Mouse (Mus musculus): ENCODE data around the gene Atox1. TPM values are rescaled to one million over a fixed set of nuclear protein-coding genes. Genes with fewer than 3 reads are reported as not detected.
"Not testable (repeated sequence)": the region's sequence is repeated elsewhere in the genome, so short reads cannot be mapped to it uniquely, and the experiment has no call there.

The Atox1 gene
- polyA plus RNA-seq, 1 experiment from 2014 or later = 340 TPM

GRCm38 (mm10) chr11:55419296-55419677 is 41.8 kb downstream of the Atox1 start:
- Histone ChIP-seq H3K9me3 (ENCODE audit: control insufficient read depth, low read length) (no peaks in the 10 kb centered on the region), H3K4me3 (replicated peaks; ENCODE audit: low read length) (peak overlapping the region; percentile 35), H3K9ac (peak overlapping the region; percentile 60), H3K27me3 (ENCODE audit: control insufficient read depth, insufficient read depth, low read length) (no peaks in the 10 kb centered on the region), H3K27ac (peak overlapping the region; percentile 68), H3K4me1 (replicated peaks; ENCODE audit: control insufficient read depth, insufficient read depth, low read length) (peaks cover 7% of the 10 kb centered on the region), H3K36me3 (replicated peaks; ENCODE audit: control insufficient read depth, insufficient read depth) (no peaks in the 10 kb centered on the region), H3K4me2 (replicated peaks) (peak overlapping the region; percentile 42)
- DNase-seq (ENCODE audit: low spot score) (no peak), ATAC-seq (ENCODE audit: low FRiP score) (no peak)
- 2% methylated on average over 4 of the region's 4 CpGs for WGBS

- peak overlapping the region; percentile 35 for H3K4me3 ChIP-seq (replicated peaks; ENCODE audit: low read length)
- peak overlapping the region; percentile 42 for H3K4me2 ChIP-seq (replicated peaks)
- no peaks in the 10 kb centered on the region for H3K9me3 ChIP-seq (ENCODE audit: control insufficient read depth, low read length)
- peak overlapping the region; percentile 68; the same call in 1 of the 2 replicates for H3K27ac ChIP-seq
- H3K36me3 ChIP-seq (replicated peaks; ENCODE audit: control insufficient read depth, insufficient read depth) = no peaks in the 10 kb centered on the region
- no peak for ATAC-seq (ENCODE audit: low FRiP score)
- H3K27me3 ChIP-seq (ENCODE audit: control insufficient read depth, insufficient read depth, low read length) = no peaks in the 10 kb centered on the region
- peaks cover 3% of the 10 kb centered on the region for H3K4me1 ChIP-seq (replicated peaks; ENCODE audit: control insufficient read depth, insufficient read depth, low read length)
- H3K9ac ChIP-seq = peak overlapping the region; percentile 60
- DNase-seq (ENCODE audit: low spot score) = no peak
- WGBS = 17% methylated on average over 3 of the region's 3 CpGs
Measured at GRCm38 (mm10) chr11:55418704-55419061, 42.4 kb downstream of the Atox1 start.

GRCm38 (mm10) chr11:55417898-55418703 is 42.9 kb downstream of the Atox1 start:
- peak overlapping the region; percentile 60 for H3K9ac ChIP-seq
- no peaks in the 10 kb centered on the region for H3K9me3 ChIP-seq (ENCODE audit: control insufficient read depth, low read length)
- H3K27me3 ChIP-seq (ENCODE audit: control insufficient read depth, insufficient read depth, low read length) = no peaks in the 10 kb centered on the region
- WGBS = under 1% methylated on average over 24 of the region's 24 CpGs
- H3K4me3 ChIP-seq (replicated peaks; ENCODE audit: low read length) = peak overlapping the region; percentile 35
- DNase-seq (ENCODE audit: low spot score) = peak; percentile 57
- ATAC-seq (ENCODE audit: low FRiP score) = peak; percentile 74
- peak overlapping the region; percentile 67 for H3K27ac ChIP-seq
- H3K36me3 ChIP-seq (replicated peaks; ENCODE audit: control insufficient read depth, insufficient read depth) = no peaks in the 10 kb centered on the region
- no peaks in the 10 kb centered on the region; the same call in 1 of the 2 replicates for H3K4me1 ChIP-seq (replicated peaks; ENCODE audit: control insufficient read depth, insufficient read depth, low read length)
- H3K4me2 ChIP-seq (replicated peaks) = peak overlapping the region; percentile 42

- Histone ChIP-seq H3K4me2 (replicated peaks) (peak overlapping the region; percentile 8; the same call in 1 of the 2 replicates), H3K36me3 (replicated peaks; ENCODE audit: control insufficient read depth, insufficient read depth) (no peaks in the 10 kb centered on the region), H3K9me3 (ENCODE audit: control insufficient read depth, low read length) (no peaks in the 10 kb centered on the region), H3K27me3 (ENCODE audit: control insufficient read depth, insufficient read depth, low read length) (no peaks in the 10 kb centered on the region), H3K4me3 (replicated peaks; ENCODE audit: low read length) (no peak overlapping the region), H3K9ac (no peak overlapping the region), H3K4me1 (replicated peaks; ENCODE audit: control insufficient read depth, insufficient read depth, low read length) (no peaks in the 10 kb centered on the region; the same call in 1 of the 2 replicates), H3K27ac (no peak overlapping the region)
- DNase-seq (ENCODE audit: low spot score) (no peak), ATAC-seq (ENCODE audit: low FRiP score) (no peak)
- WGBS = 68% methylated on average over 6 of the region's 6 CpGs
Measured at GRCm38 (mm10) chr11:55416609-55417265, 44.3 kb downstream of the Atox1 start.

GRCm38 (mm10) chr11:55415731-55416130 is 45.3 kb downstream of the Atox1 start:
- not testable (repeated sequence) for H3K4me1 ChIP-seq (replicated peaks; ENCODE audit: control insufficient read depth, insufficient read depth, low read length); H3K4me3 ChIP-seq (replicated peaks; ENCODE audit: low read length); H3K27ac ChIP-seq; H3K9ac ChIP-seq; H3K4me2 ChIP-seq (replicated peaks); H3K36me3 ChIP-seq (replicated peaks; ENCODE audit: control insufficient read depth, insufficient read depth); ATAC-seq (ENCODE audit: low FRiP score); H3K27me3 ChIP-seq (ENCODE audit: control insufficient read depth, insufficient read depth, low read length); DNase-seq (ENCODE audit: low spot score); H3K9me3 ChIP-seq (ENCODE audit: control insufficient read depth, low read length)
- 92% methylated on average over 6 of the region's 6 CpGs for WGBS

GRCm38 (mm10) chr11:55415036-55415704 is 45.9 kb downstream of the Atox1 start:
- 74% methylated on average over 9 of the region's 9 CpGs for WGBS
- Histone ChIP-seq H3K9ac (no peak overlapping the region), H3K4me1 (replicated peaks; ENCODE audit: control insufficient read depth, insufficient read depth, low read length) (no peaks in the 10 kb centered on the region; the same call in 1 of the 2 replicates), H3K9me3 (ENCODE audit: control insufficient read depth, low read length) (no peaks in the 10 kb centered on the region), H3K27me3 (ENCODE audit: control insufficient read depth, insufficient read depth, low read length) (no peaks in the 10 kb centered on the region), H3K27ac (no peak overlapping the region), H3K4me3 (replicated peaks; ENCODE audit: low read length) (no peak overlapping the region), H3K4me2 (replicated peaks) (no peak overlapping the region), H3K36me3 (replicated peaks; ENCODE audit: control insufficient read depth, insufficient read depth) (no peaks in the 10 kb centered on the region)
- ATAC-seq (ENCODE audit: low FRiP score) (no peak), DNase-seq (ENCODE audit: low spot score) (no peak)

GRCm38 (mm10) chr11:55414314-55414713 is 46.7 kb downstream of the Atox1 start:
- no peaks in the 10 kb centered on the region for H3K27me3 ChIP-seq (ENCODE audit: control insufficient read depth, insufficient read depth, low read length)
- H3K9me3 ChIP-seq (ENCODE audit: control insufficient read depth, low read length) = no peaks in the 10 kb centered on the region
- no peaks in the 10 kb centered on the region for H3K36me3 ChIP-seq (replicated peaks; ENCODE audit: control insufficient read depth, insufficient read depth)
- WGBS = 72% methylated on average over 5 of the region's 5 CpGs
- no peak overlapping the region for H3K4me2 ChIP-seq (replicated peaks)
- no peak overlapping the region for H3K27ac ChIP-seq
- no peak overlapping the region for H3K4me3 ChIP-seq (replicated peaks; ENCODE audit: low read length)
- H3K9ac ChIP-seq = no peak overlapping the region
- H3K4me1 ChIP-seq (replicated peaks; ENCODE audit: control insufficient read depth, insufficient read depth, low read length) = no peaks in the 10 kb centered on the region; the same call in 1 of the 2 replicates
- no peak for ATAC-seq (ENCODE audit: low FRiP score)
- DNase-seq (ENCODE audit: low spot score) = no peak

- DNase-seq (ENCODE audit: low spot score) = no peak
- WGBS = 92% methylated on average over 2 of the region's 2 CpGs
- H3K27ac ChIP-seq = no peak overlapping the region
- H3K36me3 ChIP-seq (replicated peaks; ENCODE audit: control insufficient read depth, insufficient read depth) = no peaks in the 10 kb centered on the region
- H3K4me1 ChIP-seq (replicated peaks; ENCODE audit: control insufficient read depth, insufficient read depth, low read length) = no peaks in the 10 kb centered on the region; the same call in 1 of the 2 replicates
- H3K9ac ChIP-seq = no peak overlapping the region
- no peaks in the 10 kb centered on the region for H3K9me3 ChIP-seq (ENCODE audit: control insufficient read depth, low read length)
- no peak overlapping the region for H3K4me3 ChIP-seq (replicated peaks; ENCODE audit: low read length)
- ATAC-seq (ENCODE audit: low FRiP score) = no peak
- H3K27me3 ChIP-seq (ENCODE audit: control insufficient read depth, insufficient read depth, low read length) = no peaks in the 10 kb centered on the region
- no peak overlapping the region for H3K4me2 ChIP-seq (replicated peaks)
Measured at GRCm38 (mm10) chr11:55413416-55413796, 47.6 kb downstream of the Atox1 start.

Data from hindbrain, embryonic 14.5 days (tissue).